Mouse (Mus musculus) v-Abl transformed pro-B cells (cell line): ENCODE results near the gene Hsf2bp.

Experiments
- in situ Hi-C, 2 experiments: fragments of 400-800 bp; cut with MboI; formaldehyde crosslinking; loops; one replicate each; pipeline ENCODE4 v1.15.1; 2025; ENCODE audit not compliant: unreplicated experiment in 2 of 2

Hsf2bp gene

DNA sequence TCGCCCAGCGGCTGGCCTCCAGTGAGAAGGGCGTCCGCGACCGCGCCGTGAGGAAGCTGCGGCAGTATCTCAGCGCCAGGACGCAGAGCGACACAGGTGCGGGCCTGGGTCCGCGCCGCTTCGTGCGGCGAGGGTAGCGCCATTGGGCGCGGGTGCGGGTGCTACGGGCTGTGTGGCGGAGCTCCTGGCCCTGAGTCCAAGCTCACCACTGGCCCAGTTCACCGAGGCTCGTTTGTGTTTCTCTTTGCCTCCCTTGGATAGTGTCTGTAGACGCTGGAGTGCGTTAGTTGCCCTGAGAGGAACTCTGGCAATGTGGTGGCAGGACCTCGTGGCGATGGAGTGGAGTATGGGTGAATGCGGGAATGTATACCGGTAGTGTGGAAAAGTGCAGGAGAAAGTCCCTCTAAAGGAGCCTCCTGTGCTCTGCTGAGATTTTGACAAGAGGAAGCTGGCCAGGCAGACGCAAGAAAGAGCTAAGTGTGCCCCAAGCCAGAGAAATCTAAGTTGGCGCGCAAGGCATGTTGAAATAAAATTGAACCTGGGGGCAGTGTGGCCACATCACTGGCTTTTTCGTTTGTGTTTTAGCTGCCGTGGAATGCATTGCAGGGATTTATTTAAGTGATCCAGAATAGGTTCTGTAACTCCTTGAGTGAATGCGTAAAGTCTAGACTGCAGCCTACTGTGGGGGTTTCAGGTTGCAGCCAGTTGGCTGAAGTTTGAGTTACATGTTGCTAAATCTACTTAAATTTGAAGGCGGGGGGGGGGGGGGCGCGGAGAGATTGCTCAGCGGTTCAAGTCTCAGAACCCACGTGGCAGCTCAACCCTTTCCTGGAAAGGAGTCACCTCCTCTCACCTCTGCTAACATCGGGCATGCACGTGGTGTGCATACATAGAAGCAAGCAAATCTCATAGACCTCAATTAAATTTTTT, 625 bp upstream of the Hsf2bp start:
- in situ Hi-C loops = no loop called here

DNA sequence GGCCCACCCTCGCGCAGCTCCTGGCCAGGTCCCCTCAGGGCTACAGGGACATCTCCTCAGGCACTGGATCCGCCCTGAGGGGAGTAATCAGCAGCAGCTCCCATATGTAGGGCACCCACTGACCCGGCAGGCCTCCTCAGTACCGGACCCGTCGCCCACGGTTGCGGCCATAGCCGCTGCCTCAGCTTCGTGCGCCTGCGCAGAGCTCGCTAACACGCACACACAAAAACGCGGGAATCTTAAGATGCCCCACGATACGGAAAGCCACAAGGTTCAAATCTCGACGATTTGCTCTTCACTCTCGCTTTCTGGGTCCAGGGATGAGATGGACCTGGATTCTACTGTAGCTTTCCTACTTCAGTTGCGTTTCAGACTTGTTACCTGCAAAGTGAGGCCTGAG, 1.8 kb downstream of the Hsf2bp start:
- in situ Hi-C loops = loop anchor here in 1 of 2 experiments (5.0 kb wide), 1 partner anchor 178 kb away; no protein-coding TSS in a partner anchor

DNA sequence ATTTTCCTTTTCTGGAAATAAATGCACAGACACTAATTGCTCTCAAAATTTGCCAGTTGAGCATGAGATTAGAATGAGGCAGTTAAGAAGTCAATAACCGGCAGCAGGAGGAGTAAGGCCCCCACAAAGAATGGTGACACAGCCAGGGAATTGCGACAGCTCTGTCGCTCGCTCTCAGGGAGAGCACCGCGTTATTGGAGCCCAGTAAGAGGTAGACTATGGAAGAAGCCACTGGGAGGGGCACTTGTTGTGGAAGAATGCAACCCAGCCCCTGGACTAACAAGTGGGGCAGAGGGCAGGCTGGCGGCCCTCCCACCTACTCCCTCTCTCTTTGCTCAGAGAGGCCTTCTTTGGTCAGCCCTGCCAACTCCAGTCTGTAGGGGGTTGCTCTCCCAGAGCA, 4.5 kb downstream of the Hsf2bp start:
- in situ Hi-C loops = loop anchor here in 1 of 2 experiments (5.0 kb wide), 1 partner anchor 181 kb away; no protein-coding TSS in a partner anchor

- in situ Hi-C loops = loop anchor here (5.0 kb wide), 3 partner anchors 44 to 346 kb away; partner anchors contain the start of gene Sik1 (in 1 of the 2)
Measured at GRCm38 (mm10) chr17:32028301-32028700, 7.8 kb downstream of the Hsf2bp start.

DNA sequence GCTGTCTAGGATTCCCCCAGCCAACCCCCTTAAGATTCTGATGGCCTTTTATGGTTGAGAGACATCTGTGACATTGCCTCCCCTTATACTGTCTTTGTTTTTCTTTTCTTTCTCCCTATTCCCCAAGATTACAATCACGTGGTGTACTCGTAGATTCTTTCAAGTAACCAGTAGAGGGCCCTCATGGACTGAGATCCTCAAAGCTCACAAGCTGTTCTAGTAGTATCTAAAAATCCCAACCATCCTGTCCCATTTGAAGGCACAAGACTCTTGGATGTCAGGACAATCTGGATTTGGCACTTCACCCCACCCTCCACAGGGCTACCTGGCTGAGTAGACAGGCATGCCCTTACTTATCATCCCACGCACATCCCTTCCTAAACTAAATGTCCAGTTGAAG, 8.5 kb downstream of the Hsf2bp start:
- in situ Hi-C loops = loop anchor here (5.0 kb wide), 3 partner anchors 45 to 345 kb away; partner anchors contain the start of gene Sik1 (in 1 of the 2)

GRCm38 (mm10) chr17:32025386-32025785, 10.8 kb downstream of the Hsf2bp start:
- in situ Hi-C loops = loop anchor here (5.0 kb wide), 3 partner anchors 47 to 343 kb away; partner anchors contain the start of gene Sik1 (in 1 of the 2)

DNA sequence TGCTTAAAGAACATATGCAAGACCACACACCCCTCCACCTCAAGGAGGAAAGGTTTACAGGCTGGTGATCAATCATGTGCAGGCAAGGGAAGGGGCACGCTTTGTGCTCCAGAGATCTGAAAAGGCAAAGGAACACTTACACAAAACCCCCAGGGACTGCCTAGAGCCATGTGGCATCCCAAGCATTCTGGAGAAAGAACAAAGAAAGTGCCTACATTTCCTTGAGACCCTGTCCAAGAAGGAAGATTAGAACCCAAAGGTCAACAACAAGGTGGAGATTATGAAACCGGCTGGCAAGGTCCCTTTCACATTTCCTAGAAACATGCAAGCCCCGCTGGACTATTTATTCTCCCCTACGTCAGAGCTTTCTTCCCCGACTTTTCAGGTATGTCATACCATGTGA, 11.5 kb downstream of the Hsf2bp start:
- in situ Hi-C loops = loop anchor here (5.0 to 25.0 kb wide), 6 partner anchors 48 to 1037 kb away; partner anchors contain the start of gene Sik1 (in 1 of the 2)

- in situ Hi-C loops = loop anchor here in 1 of 2 experiments (5.0 to 25.0 kb wide), 3 partner anchors 156 to 1036 kb away; no protein-coding TSS in a partner anchor
Measured at GRCm38 (mm10) chr17:32023088-32023487, 13.1 kb downstream of the Hsf2bp start.

- in situ Hi-C loops = loop anchor here in 1 of 2 experiments (5.0 to 25.0 kb wide), 3 partner anchors 155 to 1035 kb away; no protein-coding TSS in a partner anchor
Measured at GRCm38 (mm10) chr17:32022551-32022950, 13.6 kb downstream of the Hsf2bp start.

DNA sequence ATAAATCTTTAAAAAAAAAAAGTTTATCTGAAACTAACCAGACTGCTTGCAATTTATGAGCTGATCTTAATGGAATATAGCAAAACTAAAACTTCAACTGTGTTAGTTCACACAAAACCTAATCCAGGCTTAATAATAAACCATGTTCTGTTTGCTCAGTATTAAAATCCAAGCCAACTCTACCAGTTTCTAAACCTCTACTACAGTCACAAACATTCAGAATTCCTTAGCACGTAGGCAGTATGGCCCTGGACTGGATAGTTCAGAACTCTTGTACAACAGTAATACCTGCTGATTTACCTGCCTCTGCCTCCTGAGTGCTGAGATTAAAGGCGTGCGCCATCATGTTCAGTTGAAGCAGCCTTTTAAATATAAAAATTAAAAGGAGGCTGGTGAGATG, 14.2 kb downstream of the Hsf2bp start:
- in situ Hi-C loops = loop anchor here in 1 of 2 experiments (5.0 to 25.0 kb wide), 3 partner anchors 155 to 1035 kb away; no protein-coding TSS in a partner anchor

- in situ Hi-C loops = loop anchor here in 1 of 2 experiments (25.0 kb wide), 1 partner anchor 1031 kb away; no protein-coding TSS in a partner anchor
Measured at GRCm38 (mm10) chr17:32018127-32018894, 17.8 kb downstream of the Hsf2bp start.

GRCm38 (mm10) chr17:32016481-32016880, 19.7 kb downstream of the Hsf2bp start:
- in situ Hi-C loops = loop anchor here in 1 of 2 experiments (25.0 kb wide), 1 partner anchor 1029 kb away; no protein-coding TSS in a partner anchor

- in situ Hi-C loops = loop anchor here in 1 of 2 experiments (25.0 kb wide), 1 partner anchor 1026 kb away; no protein-coding TSS in a partner anchor
Measured at GRCm38 (mm10) chr17:32013659-32014058, 22.5 kb downstream of the Hsf2bp start.

DNA sequence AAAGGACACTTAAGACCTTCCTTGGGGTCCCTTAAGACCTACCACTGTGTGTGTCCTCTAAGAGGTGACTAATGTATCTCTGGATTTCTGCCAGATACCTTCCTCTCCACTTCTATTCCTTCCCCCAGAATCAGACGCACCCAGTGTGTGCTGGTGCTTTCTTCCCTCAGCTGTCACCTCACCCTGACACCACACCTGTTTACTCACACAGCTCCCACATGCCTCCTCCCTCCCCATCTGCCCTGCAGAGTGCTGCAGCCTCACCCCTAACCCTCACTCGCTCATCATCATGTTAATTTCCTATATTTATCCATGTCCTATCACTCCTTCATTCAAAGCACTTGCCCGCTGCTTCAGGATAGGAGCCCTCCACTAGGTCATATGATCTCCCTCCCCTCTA, 23.9 kb downstream of the Hsf2bp start:
- in situ Hi-C loops = loop anchor here in 1 of 2 experiments (25.0 kb wide), 1 partner anchor 1025 kb away; no protein-coding TSS in a partner anchor

GRCm38 (mm10) chr17:32011694-32012093, 24.5 kb downstream of the Hsf2bp start:
- in situ Hi-C loops = loop anchor here in 1 of 2 experiments (25.0 kb wide), 1 partner anchor 1024 kb away; no protein-coding TSS in a partner anchor

DNA sequence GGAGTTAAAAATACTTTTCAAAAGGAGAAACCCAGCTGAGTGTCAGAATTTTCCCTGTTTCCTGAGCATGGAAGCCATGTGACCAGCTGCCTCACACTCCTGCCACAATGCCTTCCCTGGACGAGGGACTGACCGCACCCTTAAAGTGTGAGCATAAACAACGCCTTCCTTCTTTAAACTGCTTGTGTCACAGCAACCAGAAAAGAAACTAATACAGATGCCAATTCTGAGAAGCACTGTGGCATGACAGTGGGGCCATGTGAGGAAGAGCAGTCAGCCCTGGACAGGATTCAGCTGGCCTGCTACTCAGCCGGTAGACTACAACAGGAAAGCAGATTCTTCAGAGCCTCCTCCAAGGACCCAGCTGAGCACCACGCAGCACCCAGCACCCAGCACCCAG, 29.3 kb downstream of the Hsf2bp start:
- in situ Hi-C loops = loop anchor here in 1 of 2 experiments (25.0 kb wide), 1 partner anchor 1019 kb away; no protein-coding TSS in a partner anchor

DNA sequence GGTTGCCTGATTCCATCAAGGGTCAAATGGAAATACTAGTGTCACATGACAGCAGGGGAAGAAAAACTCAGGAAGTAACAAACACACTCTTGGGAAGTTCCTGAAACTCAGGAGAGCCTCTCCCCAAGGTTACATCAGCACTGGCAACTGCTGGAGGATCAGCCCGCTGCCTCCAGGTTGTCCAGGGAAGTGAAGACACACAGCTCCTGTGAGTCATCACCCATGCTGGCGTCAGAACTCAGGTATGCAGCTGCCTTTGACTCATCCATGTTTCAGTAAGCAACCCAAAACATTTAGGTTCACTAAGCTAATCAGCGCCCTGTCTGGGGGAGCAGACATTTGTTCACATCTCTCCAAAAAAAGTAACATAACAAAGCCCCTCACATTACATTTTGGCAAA, 32.9 kb downstream of the Hsf2bp start:
- in situ Hi-C loops = loop anchor here in 1 of 2 experiments (25.0 kb wide), 1 partner anchor 1016 kb away; no protein-coding TSS in a partner anchor

DNA sequence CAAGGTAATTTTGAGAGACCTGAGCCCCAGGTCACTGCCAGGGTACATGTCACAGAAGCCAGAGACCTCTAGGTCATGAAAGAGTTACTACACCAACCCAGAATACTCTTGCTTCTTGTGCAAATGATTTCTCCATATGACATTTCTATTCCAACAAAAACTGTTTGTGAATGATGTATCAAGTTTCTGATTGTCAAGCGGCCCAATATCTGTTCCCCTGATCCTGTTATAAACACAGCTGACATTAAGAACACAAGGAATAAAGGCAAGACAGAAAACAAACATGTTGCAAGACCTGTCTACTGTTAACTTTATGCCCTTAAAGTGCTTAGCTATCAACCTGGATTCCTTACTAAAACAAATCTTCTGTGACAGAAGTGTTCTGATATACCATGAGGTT, 37.8 kb downstream of the Hsf2bp start:
- in situ Hi-C loops = loop anchor here in 1 of 2 experiments (25.0 kb wide), 1 partner anchor 1461 kb away; no protein-coding TSS in a partner anchor

DNA sequence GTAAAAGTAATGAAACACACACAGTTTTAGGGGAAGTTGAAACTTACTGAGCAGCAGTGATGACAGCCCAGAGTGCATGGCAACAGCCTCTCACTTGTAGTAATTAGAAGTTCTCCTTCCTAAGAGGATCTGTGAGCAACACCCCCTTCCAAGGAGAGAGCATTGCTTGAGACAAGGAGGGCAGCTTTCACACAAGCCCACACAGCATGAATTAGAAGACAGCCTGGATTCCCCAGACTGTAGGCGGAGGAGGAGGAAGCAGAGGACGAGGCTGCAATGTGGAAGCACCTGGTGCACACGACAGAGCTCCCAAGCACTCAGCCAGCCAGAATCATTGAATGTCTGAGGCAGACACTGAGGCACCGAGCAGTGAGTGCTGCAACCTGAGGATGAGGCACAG, 39.8 kb downstream of the Hsf2bp start:
- in situ Hi-C loops = loop anchor here in 1 of 2 experiments (25.0 kb wide), 1 partner anchor 1459 kb away; no protein-coding TSS in a partner anchor

DNA sequence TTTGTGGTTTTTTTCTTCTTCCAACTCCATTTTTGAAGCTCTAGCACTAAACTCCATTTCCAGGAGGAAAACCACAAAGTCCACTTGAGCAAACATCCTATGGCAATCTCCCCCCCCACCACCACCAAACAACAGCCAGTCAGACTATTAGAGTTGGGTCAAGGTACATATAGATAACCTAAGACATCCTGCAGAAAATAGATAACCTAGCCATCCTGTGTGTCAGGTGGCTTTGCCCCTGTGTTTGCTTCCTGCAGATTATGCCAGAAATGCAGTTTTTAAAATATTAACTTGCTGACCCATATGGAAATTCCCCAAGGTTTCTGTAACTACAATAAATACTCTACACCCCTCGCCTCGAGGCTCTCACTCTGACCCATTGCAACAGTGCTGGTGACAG, 40.4 kb downstream of the Hsf2bp start:
- in situ Hi-C loops = loop anchor here in 1 of 2 experiments (25.0 kb wide), 1 partner anchor 1458 kb away; no protein-coding TSS in a partner anchor
